Mouse (Mus musculus) forebrain, embryonic 10.5 days (tissue): Measurements from ENCODE around the gene Smarca4. TPM values are rescaled to one million over a fixed set of nuclear protein-coding genes. Genes with fewer than 3 reads are reported as not detected.

ENCODE experiments used
- microRNA counts: library from miRNA; unstranded; fragments of <30 nt; microRNA quantifications from one replicate; lab custom pipeline; 2017
- microRNA-seq: library from miRNA; unstranded; fragments of <30 nt; microRNA quantifications from one replicate; pipeline ENCODE4, GENCODE M21; 2017
- polyA plus RNA-seq: library from polyadenylated mRNA; unstranded; fragments of >200 nt; fragmentation: Nextera tagmentation; extraction: Ambion mirVana; gene quantifications from 2 replicates; pipeline ENCODE4 v1.2.1, GENCODE M21; 2016

The Smarca4 gene
- polyA plus RNA-seq, 1 experiment from 2014 or later = 149 TPM

MicroRNAs encoded within 50 kb of the gene (microRNA counts, 519-probe panel; counts per million panel counts)
- microRNA mmu-miR-1946b (lab: Ali Mortazavi, UCI) = 341 counts per million, percentile 65 among the panel's probes with 10 or more counts

Small RNA genes lying within 50 kb of the gene (microRNA-seq; reads per million reads assigned to microRNA genes)
- not detected for gene Mir1946b

Other genes with a start within 250 kb of the Smarca4 start
- 328 and 336 TPM in 2 replicates for gene Ilf3, start 248.3 kb upstream of the Smarca4 start, polyA plus RNA-seq
- gene Qtrt1, start 204.3 kb upstream of the Smarca4 start, polyA plus RNA-seq = 71.7 and 74.0 TPM in 2 replicates
- 65.9 and 66.3 TPM in 2 replicates for gene Dnm2, start 191.3 kb upstream of the Smarca4 start, polyA plus RNA-seq
- 116 and 119 TPM in 2 replicates for gene Tmed1, start 105.9 kb upstream of the Smarca4 start, polyA plus RNA-seq
- 4.4 and 5.1 TPM in 2 replicates for gene AB124611, start 90.0 kb upstream of the Smarca4 start, polyA plus RNA-seq
- gene Carm1, start 69.3 kb upstream of the Smarca4 start, polyA plus RNA-seq = 58.3 and 59.8 TPM in 2 replicates
- gene Timm29, start 23.4 kb upstream of the Smarca4 start, polyA plus RNA-seq = 31.4 and 32.3 TPM in 2 replicates
- 19.0 and 20.4 TPM in 2 replicates for gene Yipf2, start 23.3 kb upstream of the Smarca4 start, polyA plus RNA-seq
- 58.5 and 60.0 TPM in 2 replicates for gene Ldlr, start 107.3 kb downstream of the Smarca4 start, polyA plus RNA-seq
- gene Spc24, start 144.1 kb downstream of the Smarca4 start, polyA plus RNA-seq = 196 and 197 TPM in 2 replicates
- gene Kank2, start 182.6 kb downstream of the Smarca4 start, polyA plus RNA-seq = 8.6 and 8.9 TPM in 2 replicates
- 0.62 and 0.94 TPM in 2 replicates for gene Angptl8, start 219.3 kb downstream of the Smarca4 start, polyA plus RNA-seq
- gene Dock6, start 236.5 kb downstream of the Smarca4 start, polyA plus RNA-seq = 24.2 and 24.7 TPM in 2 replicates